13 mouse cellular contexts compared by ENCODE assay signal in the genomic region with DNA sequence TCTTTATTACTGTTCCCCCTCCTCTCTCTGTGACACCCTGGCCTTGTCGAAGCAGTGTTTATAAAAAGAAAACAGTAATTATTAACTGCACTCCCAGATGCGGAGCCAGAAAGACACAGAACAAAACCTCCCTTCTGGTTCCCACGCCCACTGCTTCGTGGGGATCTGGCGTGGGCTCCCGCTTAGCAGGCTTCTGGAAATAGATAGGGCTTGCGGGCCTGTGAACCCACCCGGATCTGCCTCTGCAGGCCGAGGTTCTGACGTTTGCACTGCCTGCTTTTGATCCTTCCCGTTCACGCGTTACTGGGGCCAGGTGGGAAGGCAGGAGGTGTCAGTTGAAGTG. TPM values are rescaled to one million over a fixed set of nuclear protein-coding genes. Genes with fewer than 3 reads are reported as not detected.
DNase-seq lines count a peak whose midpoint lies in the region; ATAC-seq and TF ChIP-seq lines count a peak whose summit lies in the region.
"Had no signal": no experiment of that assay in that cellular context is flagged by ENCODE, and none has a peak within 500 bp of the region (broad histone marks: within the 10 kb centered on the region; RNA-seq: fewer than 3 reads in every experiment).

No protein-coding gene starts in this region.

- H3K4me1 ChIP-seq in testis, adult 2 months (ENCODE audit: control insufficient read depth, insufficient read depth, low read length): peaks cover 9% of the 10 kb centered on the region
- H3K4me1 ChIP-seq in intestine, postnatal 0 days (replicated peaks; ENCODE audit: control insufficient read depth, insufficient read depth, low read length): no peaks in the 10 kb centered on the region
- H3K4me1 ChIP-seq in stomach, postnatal 0 days (replicated peaks; ENCODE audit: control insufficient read depth, insufficient read depth): no peaks in the 10 kb centered on the region
- H3K4me1 ChIP-seq: midbrain, embryonic 12.5 days had no signal

- TF ChIP-seq CTCF in testis, adult 2 months (IDR thresholded peaks at IDR 0.05; ENCODE audit: control insufficient read depth, insufficient read depth, insufficient replicate concordance, low read depth, low read length): no peak
- no peak for TF ChIP-seq CTCF in intestine, postnatal 0 days (IDR thresholded peaks at IDR 0.05; ENCODE audit: low read depth)
- TF ChIP-seq CTCF in stomach, postnatal 0 days (IDR thresholded peaks at IDR 0.05; ENCODE audit: low read depth): no peak

- 29% methylated on average over 13 of the region's 13 CpGs for WGBS in intestine, postnatal 0 days
- 16% methylated on average over 13 of the region's 13 CpGs for WGBS in stomach, postnatal 0 days

- TF ChIP-seq POLR2A in testis, adult 2 months (IDR thresholded peaks at IDR 0.05; ENCODE audit: control insufficient read depth, low read depth, low read length): no peak

- H3K9ac ChIP-seq in intestine, postnatal 0 days (ENCODE audit: low read depth, low read length): no peak overlapping the region
- H3K9ac ChIP-seq in stomach, postnatal 0 days (ENCODE audit: low read length): no peak overlapping the region
- H3K9ac ChIP-seq: liver, embryonic 14.5 days; midbrain, embryonic 12.5 days had no signal

- DNase-seq in testis, postnatal 10 days (ENCODE audit: low spot score): no peak
- DNase-seq in kidney, postnatal 36 days: peak; percentile 65 to 68
- DNase-seq in stomach, postnatal 0 days (ENCODE audit: low spot score): no peak
- DNase-seq in layer of hippocampus, postnatal 10 days (ENCODE audit: low spot score in 2 of 2): no peak
- no peak for DNase-seq in frontal cortex, postnatal 36 days (ENCODE audit: low spot score in 2 of 2)
- DNase-seq: adrenal gland, adult 8-10 months; cerebellum, postnatal 25 days; heart, postnatal 36 days had no signal

- peak overlapping the region; percentile 3 for H3K4me3 ChIP-seq in testis, adult 2 months (ENCODE audit: control insufficient read depth, low read depth, low read length)
- H3K4me3 ChIP-seq in intestine, postnatal 0 days (ENCODE audit: low read depth, low read length): no peak overlapping the region
- H3K4me3 ChIP-seq in stomach, postnatal 0 days (ENCODE audit: low read depth, low read length): no peak overlapping the region
- H3K4me3 ChIP-seq: heart, embryonic 10.5 days; midbrain, embryonic 12.5 days had no signal

- H3K27ac ChIP-seq in testis, adult 2 months (ENCODE audit: control insufficient read depth, insufficient read depth, low read depth, low read length): no peak overlapping the region
- H3K27ac ChIP-seq in intestine, postnatal 0 days (ENCODE audit: low read depth, low read length): no peak overlapping the region
- H3K27ac ChIP-seq in stomach, postnatal 0 days (replicated peaks): 0 out of 2 replicates have a peak overlapping the region, but pooled peaks have one; percentile 18
- H3K27ac ChIP-seq: heart, embryonic 10.5 days; liver, embryonic 14.5 days; midbrain, embryonic 12.5 days had no signal

- TF ChIP-seq EP300 in stomach, postnatal 0 days (optimal IDR thresholded peaks at IDR 0.05): no peak

- ATAC-seq in intestine, postnatal 0 days: no peak
- ATAC-seq in stomach, postnatal 0 days (ENCODE audit: low FRiP score, low TSS enrichment): peak; percentile 10; the same call in 1 of the 2 replicates

- peak overlapping the region; percentile 13; the same call in 1 of the 2 replicates for H3K4me2 ChIP-seq in intestine, postnatal 0 days (replicated peaks; ENCODE audit: low read depth)
- H3K4me2 ChIP-seq in stomach, postnatal 0 days (replicated peaks; ENCODE audit: low read depth): peak overlapping the region; percentile 18
- H3K4me2 ChIP-seq: midbrain, embryonic 12.5 days had no signal

- H3K9me3 ChIP-seq in intestine, postnatal 0 days (ENCODE audit: control insufficient read depth): no peaks in the 10 kb centered on the region
- no peaks in the 10 kb centered on the region for H3K9me3 ChIP-seq in stomach, postnatal 0 days (ENCODE audit: control insufficient read depth, low read length)
- H3K9me3 ChIP-seq: heart, embryonic 10.5 days; midbrain, embryonic 12.5 days had no signal

- H3K36me3 ChIP-seq in testis, adult 2 months (ENCODE audit: control insufficient read depth, insufficient read depth, low read length): no peaks in the 10 kb centered on the region
- H3K36me3 ChIP-seq in intestine, postnatal 0 days (ENCODE audit: control insufficient read depth, insufficient read depth): no peaks in the 10 kb centered on the region
- H3K36me3 ChIP-seq in stomach, postnatal 0 days (ENCODE audit: control insufficient read depth, insufficient read depth, low read length): no peaks in the 10 kb centered on the region
- H3K36me3 ChIP-seq: heart, embryonic 10.5 days; midbrain, embryonic 12.5 days had no signal

- no peaks in the 10 kb centered on the region for H3K27me3 ChIP-seq in testis, adult 2 months (ENCODE audit: control insufficient read depth, insufficient read depth, low read length)
- no peaks in the 10 kb centered on the region for H3K27me3 ChIP-seq in intestine, postnatal 0 days (replicated peaks; ENCODE audit: control insufficient read depth, insufficient read depth, low read length)
- H3K27me3 ChIP-seq in stomach, postnatal 0 days (ENCODE audit: control insufficient read depth, insufficient read depth, low read length): no peaks in the 10 kb centered on the region

RNA-seq across cellular contexts. Expression of a gene that starts 11.2 kb away (rescaled TPM):
- 10.3 and 11.2 TPM in 2 replicates for polyA plus RNA-seq in testis, adult 2 months (2012; rRNA removed)
- 29.9 and 32.3 TPM in 2 replicates for polyA plus RNA-seq in intestine, postnatal 0 days (2015; fragmentation: Nextera tagmentation; extraction: Ambion mirVana)
- 21.0 and 25.0 TPM in 2 replicates for polyA plus RNA-seq in stomach, postnatal 0 days (2015; fragmentation: Nextera tagmentation; extraction: Ambion mirVana)
- 10 to 100 TPM; 15.5 to 17.8 TPM for total RNA-seq in layer of hippocampus, postnatal 10 days (2021)

RNA-seq across cellular contexts. Expression of a gene that starts 26.3 kb away (rescaled TPM):
- polyA plus RNA-seq in testis, adult 2 months (2012; rRNA removed): 9.5 and 12.1 TPM in 2 replicates
- 64.9 and 66.6 TPM in 2 replicates for polyA plus RNA-seq in intestine, postnatal 0 days (2015; fragmentation: Nextera tagmentation; extraction: Ambion mirVana)
- polyA plus RNA-seq in stomach, postnatal 0 days (2015; fragmentation: Nextera tagmentation; extraction: Ambion mirVana): 67.9 and 70.4 TPM in 2 replicates
- 10 to 100 TPM; 29.0 to 33.9 TPM for total RNA-seq in layer of hippocampus, postnatal 10 days (2021)

Comparison
In these comparisons a context has a peak if more than half of its experiments do, and no peak if none do; other contexts are left out.
1. DNase-seq: peak in kidney, postnatal 36 days (2 of 2); none in testis, postnatal 10 days (single experiment), stomach, postnatal 0 days (single experiment), layer of hippocampus, postnatal 10 days (0 of 2) and frontal cortex, postnatal 36 days (0 of 2).